Mouse (Mus musculus) thymus, adult 2 months (tissue): ENCODE measurements at regions not wholly inside any gene's neighbourhood (a gene's known extent, or its start where the extent isn't known, plus 50 kb on each side); places are given as distances from the start of the nearest gene placed in this dataset.

Experiments used
- CTCF ChIP-seq: fragments of 200-500 bp; IDR thresholded peaks from 2 replicates; pipeline ENCODE4 v1.5.1; 2012; ENCODE audit warnings: mild to moderate bottlenecking, control low read depth, low read length, moderate library complexity, borderline replicate concordance; ENCODE audit not compliant: control insufficient read depth, poor library complexity, insufficient read depth; ENCODE audit errors: extremely low read depth
- POLR2A ChIP-seq: fragments of 200-500 bp; IDR thresholded peaks from 2 replicates; pipeline ENCODE4 v1.6.1; 2012; ENCODE audit warnings: mild to moderate bottlenecking, low read length, control low read depth, moderate library complexity; ENCODE audit not compliant: control insufficient read depth, poor library complexity, insufficient read depth; ENCODE audit errors: extremely low read depth

DNA sequence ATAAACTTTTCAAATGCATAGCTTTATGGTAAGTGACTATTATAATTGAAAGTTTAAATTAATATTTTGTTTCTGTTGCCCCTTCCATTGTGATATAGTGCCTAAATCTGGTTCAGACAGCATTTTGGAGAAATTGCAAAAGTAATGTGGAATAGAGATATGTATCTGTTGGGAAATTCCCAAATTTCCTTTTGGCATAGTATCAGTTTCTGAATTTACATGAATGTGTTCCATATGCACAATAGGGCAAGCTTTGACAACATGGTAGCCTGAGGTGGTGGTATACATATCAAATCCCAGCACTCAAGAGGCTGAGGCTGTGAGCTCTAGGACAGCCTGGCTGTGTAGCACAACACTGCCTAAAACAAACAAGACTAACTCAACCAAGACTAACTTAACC is 147.2 kb upstream of the Supt20 start:
- TF ChIP-seq CTCF (no peak), POLR2A (no peak)
